Mouse (Mus musculus) layer of hippocampus, adult 2 months (tissue): ENCODE results near the gene Sox5. TPM values are rescaled to one million over a fixed set of nuclear protein-coding genes. Genes with fewer than 3 reads are reported as not detected.

ENCODE experiments used
- DNase-seq, 2 experiments: peaks; one replicate each; pipeline ENCODE4 v3.0.0; 2022; ENCODE audit warnings: low spot score in 2 of 2
- H3K27ac ChIP-seq: fragments of 200-600 bp; 2 replicates; pipeline ENCODE4 v1.8.1; 2022
- H3K4me3 ChIP-seq: fragments of 200-600 bp; 2 replicates; pipeline ENCODE4 v1.8.1; 2022; ENCODE audit warnings: mild to moderate bottlenecking
- CTCF ChIP-seq: fragments of 200-600 bp; conservative IDR thresholded peaks from 2 replicates; pipeline ENCODE4 v1.8.1; 2022; ENCODE audit warnings: antibody characterized with exemption, mild to moderate bottlenecking, moderate library complexity
- total RNA-seq, 2 experiments: library from RNA; stranded (reverse); gene quantifications; 2 replicates each; pipeline ENCODE4 v1.2.3; 2021

Sox5 gene
- total RNA-seq, 2 experiments from 2014 or later: 36.8 to 42.0 TPM

GRCm38 (mm10) chr6:144611383-144611791 lies 170.4 kb downstream of the Sox5 start:
- DNase-seq: no peak
- H3K4me3 ChIP-seq: no peak overlapping the region
- H3K27ac ChIP-seq: no peak overlapping the region
- TF ChIP-seq CTCF: no peak

GRCm38 (mm10) chr6:144610878-144611277 lies 170.9 kb downstream of the Sox5 start:
- no peak overlapping the region for H3K27ac ChIP-seq
- no peak for TF ChIP-seq CTCF
- no peak for DNase-seq
- H3K4me3 ChIP-seq: no peak overlapping the region

- Histone ChIP-seq H3K27ac (no peak overlapping the region), H3K4me3 (no peak overlapping the region)
- no peak for DNase-seq
- TF ChIP-seq CTCF: no peak
These were observed 178.9 kb downstream of the Sox5 start for GRCm38 (mm10) chr6:144602883-144603282.

- TF ChIP-seq CTCF: no peak
These were observed 181.4 kb downstream of the Sox5 start for GRCm38 (mm10) chr6:144600351-144600750.

GRCm38 (mm10) chr6:144598324-144598973 lies 183.3 kb downstream of the Sox5 start:
- Histone ChIP-seq H3K4me3 (no peak overlapping the region), H3K27ac (no peak overlapping the region)
- TF ChIP-seq CTCF: no peak
- no peak for DNase-seq

More at GRCm38 (mm10) chr6:144600351-144600750, 181.4 kb downstream of the Sox5 start:
- DNase-seq: no peak
- H3K4me3 ChIP-seq: no peak overlapping the region
- no peak overlapping the region for H3K27ac ChIP-seq

- Histone ChIP-seq H3K27ac (no peak overlapping the region), H3K4me3 (no peak overlapping the region)
- peak in 1 of 2 experiments; percentile 38 for DNase-seq
- peak; percentile 65 for TF ChIP-seq CTCF
These were observed 185.1 kb downstream of the Sox5 start for GRCm38 (mm10) chr6:144596536-144597210.

- DNase-seq: no peak
- Histone ChIP-seq H3K4me3 (no peak overlapping the region), H3K27ac (no peak overlapping the region)
- TF ChIP-seq CTCF: no peak
These were observed 196.9 kb downstream of the Sox5 start for GRCm38 (mm10) chr6:144584854-144585253.

- no peak for DNase-seq
- Histone ChIP-seq H3K4me3 (no peak overlapping the region), H3K27ac (no peak overlapping the region)
- no peak for TF ChIP-seq CTCF
These were observed 197.5 kb downstream of the Sox5 start for GRCm38 (mm10) chr6:144584074-144584840.

GRCm38 (mm10) chr6:144579301-144579700 lies 202.5 kb downstream of the Sox5 start:
- H3K27ac ChIP-seq: no peak overlapping the region
- no peak overlapping the region for H3K4me3 ChIP-seq
- TF ChIP-seq CTCF: no peak
- no peak for DNase-seq

- no peak for DNase-seq
- H3K4me3 ChIP-seq: no peak overlapping the region
- TF ChIP-seq CTCF: no peak
- H3K27ac ChIP-seq: no peak overlapping the region
These were observed 210.9 kb downstream of the Sox5 start for GRCm38 (mm10) chr6:144570850-144571249.

- TF ChIP-seq CTCF: no peak
- H3K4me3 ChIP-seq: no peak overlapping the region
- DNase-seq: no peak
- H3K27ac ChIP-seq: no peak overlapping the region
These were observed 215.9 kb downstream of the Sox5 start for GRCm38 (mm10) chr6:144565827-144566226.

- DNase-seq: no peak
- no peak for TF ChIP-seq CTCF
These were observed 220.1 kb downstream of the Sox5 start for GRCm38 (mm10) chr6:144561718-144562117.

GRCm38 (mm10) chr6:144560211-144560610 lies 221.6 kb downstream of the Sox5 start:
- Histone ChIP-seq H3K27ac (no peak overlapping the region), H3K4me3 (no peak overlapping the region)
- TF ChIP-seq CTCF: no peak
- no peak for DNase-seq

More at GRCm38 (mm10) chr6:144561718-144562117, 220.1 kb downstream of the Sox5 start:
- Histone ChIP-seq H3K4me3 (no peak overlapping the region), H3K27ac (no peak overlapping the region)

- no peak overlapping the region for H3K27ac ChIP-seq
- H3K4me3 ChIP-seq: no peak overlapping the region
- TF ChIP-seq CTCF: no peak
- peak; percentile 29 to 36 for DNase-seq
These were observed 228.3 kb downstream of the Sox5 start for GRCm38 (mm10) chr6:144553476-144553875.
